Mouse (Mus musculus) T-helper 2 cell (primary cell): ENCODE data around the gene Slc1a5.

Experiments
- in situ Hi-C: fragments of 300-600 bp; cut with MboI, MseI; formaldehyde crosslinking; loops from one replicate; pipeline ENCODE4 v1.15.1; 2025; ENCODE audit warnings: high pct_unique_total_duplicates

The Slc1a5 gene

GRCm38 (mm10) chr7:16844696-16845071, 63.5 kb downstream of the Slc1a5 start:
- in situ Hi-C loops = no loop called here

GRCm38 (mm10) chr7:16845072-16845819, 64.1 kb downstream of the Slc1a5 start:
- in situ Hi-C loops = no loop called here

- in situ Hi-C loops = no loop called here
These were observed 64.7 kb downstream of the Slc1a5 start for GRCm38 (mm10) chr7:16845820-16846167.

- in situ Hi-C loops = no loop called here
These were observed 65.6 kb downstream of the Slc1a5 start for GRCm38 (mm10) chr7:16846775-16847174.

- in situ Hi-C loops = no loop called here
These were observed 66.4 kb downstream of the Slc1a5 start for GRCm38 (mm10) chr7:16847507-16847906.
